Mouse (Mus musculus) spleen, postnatal 14 days (tissue): Measurements from ENCODE around the gene Kcnc1.

Source experiments
- DNase-seq, 2 experiments: peaks; one replicate each; pipeline ENCODE4 v3.0.0; 2021 to 2022; ENCODE audit warnings: low spot score in 2 of 2

Gene Kcnc1

GRCm38 (mm10) chr7:46422052-46422763 is 25.9 kb downstream of the Kcnc1 start:
- DNase-seq = no peak

- peak; percentile 36 to 53 for DNase-seq
These were observed 26.6 kb downstream of the Kcnc1 start for GRCm38 (mm10) chr7:46422764-46423412.

GRCm38 (mm10) chr7:46423951-46424350 is 27.7 kb downstream of the Kcnc1 start:
- DNase-seq = no peak

GRCm38 (mm10) chr7:46425012-46425411 is 28.7 kb downstream of the Kcnc1 start:
- DNase-seq = no peak

GRCm38 (mm10) chr7:46433874-46434273 is 37.6 kb downstream of the Kcnc1 start:
- DNase-seq = no peak

GRCm38 (mm10) chr7:46435833-46436232 is 39.5 kb downstream of the Kcnc1 start:
- no peak for DNase-seq

- DNase-seq = no peak
These were observed 42.3 kb downstream of the Kcnc1 start for GRCm38 (mm10) chr7:46438537-46439141.

- DNase-seq = no peak
These were observed 46.9 kb downstream of the Kcnc1 start for GRCm38 (mm10) chr7:46443163-46443562.

- DNase-seq = no peak
These were observed 49.6 kb downstream of the Kcnc1 start for GRCm38 (mm10) chr7:46445896-46446295.

- DNase-seq = no peak
These were observed 51.3 kb downstream of the Kcnc1 start for GRCm38 (mm10) chr7:46447473-46448165.

GRCm38 (mm10) chr7:46448922-46449645 is 52.8 kb downstream of the Kcnc1 start:
- DNase-seq = no peak

GRCm38 (mm10) chr7:46453930-46454679 is 57.8 kb downstream of the Kcnc1 start:
- DNase-seq = no peak

GRCm38 (mm10) chr7:46457889-46458288 is 61.6 kb downstream of the Kcnc1 start:
- DNase-seq = no peak

- no peak for DNase-seq
These were observed 62.9 kb downstream of the Kcnc1 start for GRCm38 (mm10) chr7:46459200-46459599.

GRCm38 (mm10) chr7:46459605-46460245 is 63.4 kb downstream of the Kcnc1 start:
- no peak for DNase-seq

GRCm38 (mm10) chr7:46462287-46462686 is 66.0 kb downstream of the Kcnc1 start:
- DNase-seq = no peak

GRCm38 (mm10) chr7:46463136-46463535 is 66.8 kb downstream of the Kcnc1 start:
- DNase-seq = no peak

GRCm38 (mm10) chr7:46466422-46466981 is 70.2 kb downstream of the Kcnc1 start:
- no peak for DNase-seq

GRCm38 (mm10) chr7:46469542-46469941 is 73.2 kb downstream of the Kcnc1 start:
- no peak for DNase-seq

- DNase-seq = no peak
These were observed 74.9 kb downstream of the Kcnc1 start for GRCm38 (mm10) chr7:46471054-46471737.
